Mouse (Mus musculus) midbrain, embryonic 10.5 days (tissue): ENCODE measurements around the gene Orai2. TPM values are rescaled to one million over a fixed set of nuclear protein-coding genes. Genes with fewer than 3 reads are reported as not detected.

ENCODE experiments used
- DNase-seq: peaks from one replicate; pipeline ENCODE4 v3.0.0-alpha.2; 2017; ENCODE audit warnings: low spot score
- H3K27ac ChIP-seq: fragments of 300-500 bp; sonication (generic); replicated peaks from 2 replicates; pipeline ENCODE4 v1.5.1; 2016; ENCODE audit warnings: mild to moderate bottlenecking
- H3K27me3 ChIP-seq: fragments of 300-500 bp; sonication (generic); 2 replicates; pipeline ENCODE4 v1.6.1; 2016; ENCODE audit warnings: low read depth, mild to moderate bottlenecking; ENCODE audit not compliant: poor library complexity, severe bottlenecking
- H3K36me3 ChIP-seq: fragments of 300-500 bp; sonication (generic); 2 replicates; pipeline ENCODE4 v1.6.1; 2016; ENCODE audit warnings: mild to moderate bottlenecking, moderate library complexity
- H3K4me1 ChIP-seq: fragments of 300-500 bp; sonication (generic); 2 replicates; pipeline ENCODE4 v1.6.1; 2016
- H3K4me3 ChIP-seq: fragments of 300-500 bp; sonication (generic); 2 replicates; pipeline ENCODE4 v1.5.1; 2016; ENCODE audit warnings: mild to moderate bottlenecking, moderate library complexity
- H3K9me3 ChIP-seq: fragments of 300-500 bp; sonication (generic); replicated peaks from 2 replicates; pipeline ENCODE4 v1.6.1; 2016; ENCODE audit warnings: mild to moderate bottlenecking
- WGBS: fragments of 180-500 bp; shearing (Covaris S2); methylation state at CpG from one replicate; pipeline ENCODE4 v1.1.7; 2016; 5-methylcytosine and 5-hydroxymethylcytosine counted together
- polyA plus RNA-seq: library from polyadenylated mRNA; unstranded; fragments of >200 nt; fragmentation: Nextera tagmentation; extraction: Ambion mirVana; gene quantifications from 2 replicates; pipeline ENCODE4 v1.2.1, GENCODE M21; 2016

Gene Orai2
- polyA plus RNA-seq, 1 experiment from 2014 or later = 8.0 TPM

DNA sequence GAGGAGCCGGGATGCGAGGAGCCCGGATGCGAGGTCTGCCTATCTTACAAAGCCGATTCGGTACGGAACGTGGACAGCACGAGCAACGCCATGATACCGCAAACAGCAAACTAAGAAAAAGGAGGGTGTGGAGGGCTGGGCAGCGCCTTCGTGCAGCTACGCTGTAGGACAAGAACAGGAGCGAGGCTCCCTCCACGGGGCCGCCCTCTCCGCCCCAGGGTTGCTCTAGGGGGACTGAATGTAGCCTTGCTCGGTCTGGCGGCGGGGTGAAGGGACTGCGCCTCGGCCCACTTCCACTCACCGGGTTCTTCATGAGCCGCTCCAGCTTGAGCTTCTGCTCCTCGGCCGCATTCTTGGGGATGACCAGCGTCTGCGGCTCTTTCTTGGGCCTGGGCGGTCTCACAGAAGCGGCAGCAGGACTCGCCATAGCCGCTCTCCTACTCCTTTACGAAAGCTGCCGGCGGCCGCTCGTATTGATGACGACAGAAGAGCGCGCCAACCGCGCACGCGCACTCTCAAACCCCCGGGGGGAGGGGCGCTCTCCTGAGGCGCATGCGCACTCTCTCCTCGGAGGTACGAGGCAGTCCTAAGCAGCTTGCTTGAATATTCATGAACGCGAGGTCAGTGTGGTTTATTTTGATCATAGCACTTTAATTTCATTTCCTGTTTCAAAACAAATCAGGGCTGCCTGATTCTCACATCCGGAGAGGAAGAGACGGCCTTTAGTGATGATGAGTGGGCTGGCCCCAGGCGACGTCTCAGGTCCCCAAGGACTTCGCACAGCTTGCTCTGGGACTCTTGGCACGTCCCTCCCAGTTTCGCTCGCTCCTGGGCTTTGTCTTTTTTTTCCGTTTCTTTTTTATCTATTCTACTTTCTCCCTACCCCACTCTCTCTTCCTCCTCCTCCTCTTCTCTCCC, 28.2 kb upstream of the Orai2 start, which contains the start of gene Prkrip1:
Gene Prkrip1 (minus strand): TSS at position 490 of the 918 bp plus-strand sequence.
- Histone ChIP-seq H3K4me3 (peak within 1 kb of the TSS; percentile 76), H3K9me3 (no peaks in the 10 kb centered on the region; the same call in 1 of the 2 replicates), H3K27me3 (no peaks in the 10 kb centered on the region), H3K27ac (peak within 1 kb of the TSS; percentile 94), H3K4me1 (peaks cover 25% of the 10 kb centered on the region), H3K36me3 (peaks cover 38% of the 10 kb centered on the region)
- WGBS = under 1% methylated on average over 62 of the region's 62 CpGs
- peak; percentile 97 for DNase-seq

DNA sequence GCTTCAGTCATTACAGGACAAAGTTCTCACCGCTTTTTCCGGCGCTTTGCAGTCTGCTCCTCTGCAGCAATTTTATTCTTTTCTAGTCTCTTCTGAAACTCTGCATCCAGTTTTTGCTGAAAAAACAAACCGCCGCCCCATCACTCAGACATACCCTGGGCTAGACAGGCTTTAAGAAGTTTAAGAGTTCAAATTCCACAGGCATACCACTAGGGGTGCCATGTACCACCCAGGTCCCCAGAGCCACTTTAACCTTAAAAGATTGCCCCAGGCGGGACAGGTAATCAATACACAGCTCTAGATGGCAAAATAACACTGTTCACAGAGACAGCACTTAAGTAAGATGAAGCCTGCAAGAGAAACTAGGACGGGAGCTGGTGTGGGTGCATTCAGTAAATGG, 21.4 kb upstream of the Orai2 start:
- H3K4me3 ChIP-seq = no peak overlapping the region
- no peak for DNase-seq
- H3K27me3 ChIP-seq = no peaks in the 10 kb centered on the region
- no peaks in the 10 kb centered on the region; the same call in 1 of the 2 replicates for H3K9me3 ChIP-seq
- 87% methylated on average over 7 of the region's 7 CpGs for WGBS
- H3K36me3 ChIP-seq = peaks cover 98% of the 10 kb centered on the region
- no peak overlapping the region for H3K27ac ChIP-seq
- no peaks in the 10 kb centered on the region for H3K4me1 ChIP-seq

DNA sequence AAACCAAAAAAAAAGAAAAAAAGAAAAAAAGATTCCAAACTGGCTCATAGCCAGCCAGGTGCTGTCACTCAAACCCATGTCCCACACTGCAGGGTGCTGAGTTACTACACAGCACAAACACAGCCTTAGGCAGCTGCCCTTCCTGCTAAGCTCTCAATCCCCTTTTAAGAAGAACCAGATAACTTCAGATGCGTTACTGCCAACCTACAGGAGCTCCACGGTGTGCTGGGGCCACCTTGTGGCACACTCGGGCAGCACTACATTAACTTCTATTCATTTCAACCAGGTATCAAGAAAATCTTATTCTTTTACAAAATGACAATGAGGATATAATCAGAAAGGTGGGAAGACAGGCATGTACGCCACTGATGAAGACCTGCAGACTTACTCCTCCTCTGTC, 16.2 kb upstream of the Orai2 start:
- no peaks in the 10 kb centered on the region for H3K9me3 ChIP-seq
- no peak overlapping the region for H3K27ac ChIP-seq
- DNase-seq = peak; percentile 33
- no peaks in the 10 kb centered on the region for H3K27me3 ChIP-seq
- peaks cover 98% of the 10 kb centered on the region for H3K36me3 ChIP-seq
- H3K4me3 ChIP-seq = no peak overlapping the region
- peaks cover 8% of the 10 kb centered on the region for H3K4me1 ChIP-seq
- 44% methylated on average over 4 of the region's 4 CpGs for WGBS

DNA sequence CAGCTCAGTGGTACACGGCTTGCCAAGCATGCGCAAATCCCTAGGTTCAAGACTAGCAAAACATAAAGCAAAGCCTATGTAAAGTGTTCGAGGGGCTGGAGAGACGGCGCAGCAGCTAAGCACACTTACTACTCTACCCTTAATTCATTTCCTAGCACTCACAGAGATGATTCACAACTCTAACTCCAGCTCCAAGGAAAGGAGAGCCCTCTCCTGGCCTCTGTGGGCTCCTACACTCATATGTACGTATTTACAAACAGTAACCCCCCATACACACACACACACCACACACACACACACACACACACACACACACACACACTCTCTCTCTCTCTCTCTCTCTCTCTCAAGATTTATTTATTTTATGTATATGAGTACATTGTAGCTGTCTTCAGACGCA, 13.3 kb upstream of the Orai2 start:
- Histone ChIP-seq H3K36me3 (peaks cover 98% of the 10 kb centered on the region), H3K27ac (no peak overlapping the region), H3K9me3 (no peaks in the 10 kb centered on the region), H3K4me1 (peaks cover 8% of the 10 kb centered on the region), H3K27me3 (no peaks in the 10 kb centered on the region), H3K4me3 (no peak overlapping the region)
- WGBS = 95% methylated on average over 7 of the region's 7 CpGs
- DNase-seq = no peak

DNA sequence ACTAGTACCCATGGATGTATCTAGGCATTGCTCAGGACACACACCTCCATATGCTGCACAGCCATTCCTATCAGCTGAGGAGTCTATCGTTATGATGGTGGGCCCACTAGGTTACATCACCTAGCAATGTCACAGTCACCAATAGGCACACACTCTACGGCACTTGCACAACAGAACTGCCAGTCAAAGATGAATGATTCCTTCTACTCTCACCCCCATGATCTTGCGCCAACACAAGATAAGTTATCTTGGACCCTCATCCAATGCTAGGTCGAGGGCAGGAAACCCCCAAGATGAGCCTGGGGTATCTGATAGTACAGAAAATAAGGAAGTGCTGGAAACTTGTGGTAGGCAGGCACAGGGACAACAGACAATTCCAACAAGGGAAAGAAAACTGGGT, 12.3 kb upstream of the Orai2 start:
- 88% methylated on average over 4 of the region's 4 CpGs for WGBS
- DNase-seq = no peak
- no peak overlapping the region for H3K4me3 ChIP-seq
- peaks cover 8% of the 10 kb centered on the region for H3K4me1 ChIP-seq
- no peaks in the 10 kb centered on the region for H3K27me3 ChIP-seq
- H3K36me3 ChIP-seq = peaks cover 98% of the 10 kb centered on the region
- no peak overlapping the region for H3K27ac ChIP-seq
- no peaks in the 10 kb centered on the region for H3K9me3 ChIP-seq

DNA sequence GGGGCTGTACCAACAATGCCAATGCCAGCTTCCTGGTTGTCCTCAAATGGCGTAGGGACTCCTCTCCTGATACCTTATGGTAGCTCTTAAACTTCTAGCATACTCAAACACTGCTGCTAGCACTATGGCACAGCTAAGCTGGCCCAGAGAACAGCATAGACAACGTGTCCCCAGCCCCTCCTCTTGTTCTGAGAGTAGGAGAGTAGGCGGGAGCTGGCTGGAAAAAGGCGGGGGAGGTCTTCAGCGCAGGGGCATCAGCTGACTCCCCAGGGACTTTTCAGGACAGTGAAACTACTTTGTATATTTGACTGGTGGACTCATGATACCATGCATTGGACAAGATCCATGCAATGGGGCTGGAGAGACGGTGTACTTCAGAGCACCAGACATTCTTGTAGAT, 11.5 kb upstream of the Orai2 start:
- no peak for DNase-seq
- no peak overlapping the region for H3K4me3 ChIP-seq
- WGBS = 90% methylated on average over 6 of the region's 6 CpGs
- peaks cover 100% of the 10 kb centered on the region for H3K36me3 ChIP-seq
- H3K27ac ChIP-seq = no peak overlapping the region
- no peaks in the 10 kb centered on the region for H3K27me3 ChIP-seq
- H3K4me1 ChIP-seq = peaks cover 8% of the 10 kb centered on the region
- H3K9me3 ChIP-seq = no peaks in the 10 kb centered on the region

DNA sequence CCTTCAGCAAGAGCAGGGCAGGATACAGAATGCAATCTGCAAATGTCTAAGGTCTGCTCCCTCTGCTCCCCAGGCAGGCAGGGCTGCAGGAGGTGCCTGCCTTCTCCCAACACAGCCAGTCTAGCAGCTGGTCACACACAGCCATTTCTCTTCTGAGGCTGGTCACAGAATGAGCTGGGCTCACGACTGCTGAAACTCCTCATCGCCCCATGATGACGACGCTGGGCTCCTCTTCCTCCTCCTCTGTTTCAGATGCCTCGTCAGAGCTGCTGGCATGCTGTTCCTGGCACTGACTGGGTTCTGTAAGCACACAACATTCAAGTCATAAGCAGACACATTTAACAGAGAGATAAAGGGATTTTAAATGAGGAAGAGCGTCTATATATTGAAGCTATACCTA, 10.7 kb upstream of the Orai2 start:
- H3K27me3 ChIP-seq = no peaks in the 10 kb centered on the region
- DNase-seq = no peak
- H3K36me3 ChIP-seq = peaks cover 95% of the 10 kb centered on the region
- H3K27ac ChIP-seq = no peak overlapping the region
- peaks cover 5% of the 10 kb centered on the region for H3K4me1 ChIP-seq
- no peak overlapping the region for H3K4me3 ChIP-seq
- H3K9me3 ChIP-seq = no peaks in the 10 kb centered on the region
- WGBS = 94% methylated on average over 6 of the region's 6 CpGs

DNA sequence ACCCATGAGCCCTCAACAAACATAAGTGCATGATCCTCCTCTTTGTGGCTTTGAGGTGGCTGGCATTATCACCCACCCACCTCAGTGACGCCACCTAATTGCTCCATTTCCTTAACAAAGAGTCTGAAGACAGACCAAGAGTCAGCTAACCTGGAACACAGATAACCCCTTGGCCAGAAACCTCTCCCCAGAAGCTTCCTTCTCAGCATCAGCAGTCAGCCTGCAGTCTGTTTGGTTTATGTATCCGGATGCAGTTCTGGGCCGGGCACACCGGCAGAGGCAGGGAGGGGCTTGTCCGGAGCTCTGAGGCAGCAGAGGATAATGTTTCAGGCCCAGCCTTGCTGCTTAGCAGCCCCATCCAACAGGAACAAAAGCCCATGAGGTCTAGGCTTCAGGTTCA, 9.1 kb upstream of the Orai2 start:
- H3K9me3 ChIP-seq = no peaks in the 10 kb centered on the region
- WGBS = 88% methylated on average over 5 of the region's 5 CpGs
- peaks cover 79% of the 10 kb centered on the region for H3K36me3 ChIP-seq
- no peak overlapping the region for H3K27ac ChIP-seq
- H3K4me1 ChIP-seq = no peaks in the 10 kb centered on the region
- no peak for DNase-seq
- no peaks in the 10 kb centered on the region for H3K27me3 ChIP-seq
- no peak overlapping the region for H3K4me3 ChIP-seq

DNA sequence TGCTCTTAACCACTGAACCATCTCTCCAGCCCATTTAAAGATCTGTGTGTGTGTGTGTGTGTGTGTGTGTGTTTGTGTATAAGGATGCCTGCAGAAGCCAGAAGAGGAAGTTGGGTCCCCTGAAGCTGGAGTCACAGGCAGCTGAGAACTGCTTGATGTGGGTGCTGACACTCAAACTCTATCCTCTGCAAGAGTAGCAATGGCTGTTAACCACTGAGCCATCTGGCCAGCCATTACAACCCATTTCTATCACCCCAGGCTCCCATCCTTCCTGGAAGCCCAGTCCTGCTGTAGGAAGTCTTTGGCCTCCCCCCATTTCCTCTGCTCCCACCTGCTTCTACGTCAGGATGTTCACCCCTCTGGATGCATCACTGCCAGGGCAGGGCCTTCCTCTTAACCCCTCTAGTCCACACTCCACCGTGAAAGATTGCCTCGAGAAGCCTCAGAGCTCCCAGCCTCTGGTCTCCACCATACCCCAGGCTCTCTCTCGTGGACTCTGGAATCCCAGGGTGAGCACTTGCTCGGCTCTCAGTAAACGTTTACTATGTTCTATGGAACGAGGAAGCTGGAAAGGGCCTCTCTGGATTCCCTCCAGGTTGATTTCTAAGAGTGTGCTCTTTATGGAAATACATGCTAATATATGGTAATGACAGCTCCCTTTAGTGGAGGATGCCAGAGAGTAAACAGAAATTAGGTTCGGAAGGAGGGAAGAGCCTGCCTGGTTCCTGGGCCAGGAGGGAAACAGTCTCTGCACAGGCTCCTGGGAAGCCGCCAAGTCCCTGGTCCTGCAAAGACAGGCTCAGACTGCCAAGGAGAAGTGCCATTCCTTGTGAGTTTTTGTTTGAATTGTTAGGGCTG, 3.3 kb upstream of the Orai2 start:
- no peak for DNase-seq
- peaks cover 21% of the 10 kb centered on the region for H3K36me3 ChIP-seq
- peaks cover 22% of the 10 kb centered on the region for H3K4me1 ChIP-seq
- H3K9me3 ChIP-seq = no peaks in the 10 kb centered on the region
- WGBS = 64% methylated on average over 9 of the region's 9 CpGs
- H3K27ac ChIP-seq = no peak overlapping the region
- peaks cover 14% of the 10 kb centered on the region for H3K27me3 ChIP-seq
- no peak overlapping the region for H3K4me3 ChIP-seq

DNA sequence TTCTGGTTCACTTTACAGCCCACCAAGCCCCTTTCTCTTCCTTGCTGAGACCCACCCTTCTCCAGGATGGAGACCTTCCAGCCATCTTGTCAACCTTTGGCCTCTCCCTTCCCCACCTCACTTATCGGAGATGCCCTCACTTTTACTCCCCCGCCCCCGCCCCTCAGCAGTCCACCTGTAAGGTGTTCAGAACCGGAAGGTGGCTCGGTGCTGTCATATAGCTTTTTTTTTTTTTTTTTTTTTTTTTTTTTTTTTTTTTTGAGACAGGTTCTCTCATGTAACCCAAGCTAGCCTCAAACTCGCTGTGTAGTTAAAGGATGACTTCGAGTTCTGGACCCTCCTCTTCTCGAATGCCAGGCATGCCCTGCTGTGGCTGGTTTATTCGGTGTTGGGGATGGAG, 2.4 kb upstream of the Orai2 start:
- peaks cover 22% of the 10 kb centered on the region for H3K4me1 ChIP-seq
- H3K36me3 ChIP-seq = peaks cover 17% of the 10 kb centered on the region
- H3K4me3 ChIP-seq = no peak overlapping the region
- no peak overlapping the region for H3K27ac ChIP-seq
- no peak for DNase-seq
- H3K9me3 ChIP-seq = peaks cover 6% of the 10 kb centered on the region; the same call in 1 of the 2 replicates
- H3K27me3 ChIP-seq = peaks cover 14% of the 10 kb centered on the region
- WGBS = 83% methylated on average over 9 of the region's 9 CpGs

DNA sequence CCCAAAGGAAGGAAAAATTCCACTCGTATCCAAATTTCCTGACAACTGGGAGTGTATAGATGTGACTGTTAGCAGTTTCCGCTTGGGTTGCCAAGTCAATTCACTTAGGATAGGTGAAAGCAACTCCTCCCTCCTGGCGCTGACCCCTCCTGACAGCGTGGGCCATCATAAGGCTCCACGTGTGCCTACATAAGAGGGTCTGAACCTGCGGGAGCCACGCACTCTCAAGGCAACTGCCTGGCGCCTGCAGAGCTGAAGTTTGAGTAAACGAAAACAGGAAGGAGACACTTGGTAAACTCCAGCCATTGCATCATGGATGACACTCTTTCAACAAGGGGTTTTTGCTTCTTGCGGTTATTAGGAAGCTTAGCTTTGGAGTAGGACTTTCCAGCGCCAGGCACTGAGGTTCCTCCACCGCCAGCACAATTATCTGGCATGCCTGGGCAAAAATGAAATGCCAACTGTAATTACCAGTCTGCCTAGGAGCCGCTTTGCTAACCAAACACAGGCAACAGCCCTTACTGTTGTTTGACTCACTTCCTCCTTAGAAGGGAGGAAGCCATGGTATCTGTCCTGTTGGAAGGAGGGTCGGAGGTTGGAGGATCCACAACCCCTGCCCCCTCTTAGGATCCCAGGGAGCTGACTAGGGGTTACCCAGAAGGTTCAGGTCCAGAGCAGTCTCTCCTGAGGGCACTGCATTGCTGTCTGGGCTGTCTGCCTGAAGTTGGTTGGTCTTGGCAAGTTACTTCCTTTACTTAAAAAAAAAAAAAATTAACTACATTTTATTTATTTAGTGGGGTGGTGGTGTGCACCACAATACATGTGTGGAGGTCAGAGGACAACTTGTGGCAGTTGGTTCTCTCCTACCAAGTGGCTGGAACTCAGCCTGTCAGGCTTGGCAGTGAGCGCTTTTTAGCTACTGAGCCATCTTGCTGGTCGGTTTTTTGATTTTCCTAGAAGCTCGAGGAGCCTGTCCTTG, 1.1 kb upstream of the Orai2 start:
- Histone ChIP-seq H3K27ac (peak overlapping the region; percentile 87; the same call in 1 of the 2 replicates), H3K27me3 (peaks cover 14% of the 10 kb centered on the region), H3K4me1 (peaks cover 22% of the 10 kb centered on the region), H3K4me3 (peak overlapping the region; percentile 74), H3K9me3 (peaks cover 7% of the 10 kb centered on the region; the same call in 1 of the 2 replicates), H3K36me3 (peaks cover 13% of the 10 kb centered on the region; the same call in 1 of the 2 replicates)
- DNase-seq = no peak
- WGBS = 44% methylated on average over 17 of the region's 17 CpGs
